Comparison of ENCODE assay signal across 16 mouse cellular contexts in genomic region chr16:90779783-90780182, GRCm38 (mm10). TPM values are rescaled to one million over a fixed set of nuclear protein-coding genes. Genes with fewer than 3 reads are reported as not detected.
DNase-seq lines count a peak whose midpoint lies in the region; ATAC-seq lines count a peak whose summit lies in the region.
"Had no signal": no experiment of that assay in that cellular context is flagged by ENCODE, and none has a peak within 500 bp of the region (broad histone marks: within the 10 kb centered on the region; RNA-seq: fewer than 3 reads in every experiment).

No protein-coding gene starts in this region.

- H3K4me1 ChIP-seq in kidney, embryonic 14.5 days (ENCODE audit: control insufficient read depth, insufficient read depth, low read length): no peaks in the 10 kb centered on the region
- H3K4me1 ChIP-seq in intestine, embryonic 15.5 days (replicated peaks): peaks cover 9% of the 10 kb centered on the region
- no peaks in the 10 kb centered on the region for H3K4me1 ChIP-seq in midbrain, embryonic 11.5 days (ENCODE audit: control insufficient read depth, insufficient read depth, low read length)
- H3K4me1 ChIP-seq: forebrain, embryonic 13.5 days; neural tube, embryonic 12.5 days had no signal

- peaks cover 76% of the 10 kb centered on the region for H3K36me3 ChIP-seq in kidney, embryonic 14.5 days (ENCODE audit: control insufficient read depth, insufficient read depth, low read length)
- H3K36me3 ChIP-seq in intestine, embryonic 15.5 days: peaks cover 24% of the 10 kb centered on the region
- H3K36me3 ChIP-seq in midbrain, embryonic 11.5 days (ENCODE audit: control insufficient read depth, insufficient read depth, low read length): 0 out of 2 replicates have a peak, but pooled peaks cover 2% of the 10 kb centered on the region

- H3K9ac ChIP-seq in kidney, embryonic 14.5 days (ENCODE audit: low read depth, low read length): no peak overlapping the region
- H3K9ac ChIP-seq in intestine, embryonic 15.5 days: no peak overlapping the region
- H3K9ac ChIP-seq in midbrain, embryonic 11.5 days (ENCODE audit: low read length): no peak overlapping the region
- H3K9ac ChIP-seq: forebrain, embryonic 13.5 days; neural tube, embryonic 12.5 days had no signal

- H3K9me3 ChIP-seq in kidney, embryonic 14.5 days (ENCODE audit: control insufficient read depth, low read length): no peaks in the 10 kb centered on the region
- no peaks in the 10 kb centered on the region for H3K9me3 ChIP-seq in intestine, embryonic 15.5 days
- no peaks in the 10 kb centered on the region for H3K9me3 ChIP-seq in midbrain, embryonic 11.5 days (ENCODE audit: control insufficient read depth, low read length)
- H3K9me3 ChIP-seq: forebrain, embryonic 13.5 days; neural tube, embryonic 12.5 days had no signal

- H3K4me2 ChIP-seq in kidney, embryonic 14.5 days (replicated peaks; ENCODE audit: low read depth, low read length): no peak overlapping the region
- 0 out of 2 replicates have a peak overlapping the region, but pooled peaks have one; percentile 11 for H3K4me2 ChIP-seq in intestine, embryonic 15.5 days (replicated peaks)
- no peak overlapping the region for H3K4me2 ChIP-seq in midbrain, embryonic 11.5 days
- H3K4me2 ChIP-seq: forebrain, embryonic 13.5 days; neural tube, embryonic 12.5 days had no signal

- 29% methylated on average over 11 of the region's 11 CpGs for WGBS in kidney, embryonic 14.5 days
- 20% methylated on average over 11 of the region's 11 CpGs for WGBS in intestine, embryonic 15.5 days
- WGBS in midbrain, embryonic 11.5 days: 65% methylated on average over 11 of the region's 11 CpGs

- no peak for DNase-seq in kidney, postnatal 14 days
- peak; percentile 52 for DNase-seq in embryo, embryonic 10 days (ENCODE audit: low spot score)
- no peak for DNase-seq in midbrain, embryonic 11.5 days (ENCODE audit: low spot score, missing footprints)
- no peak for DNase-seq in layer of hippocampus, adult 11-12 months (ENCODE audit: low spot score)
- no peak for DNase-seq in thymus, postnatal 4 days
- DNase-seq: gastrocnemius, postnatal 36 days; lung, adult 18-20 months; right cerebral cortex, postnatal 14 days; thymus, postnatal 25 days had no signal

- H3K27me3 ChIP-seq in kidney, embryonic 14.5 days (ENCODE audit: control insufficient read depth, insufficient read depth, low read length): no peaks in the 10 kb centered on the region
- no peaks in the 10 kb centered on the region for H3K27me3 ChIP-seq in intestine, embryonic 15.5 days (replicated peaks)
- no peaks in the 10 kb centered on the region for H3K27me3 ChIP-seq in midbrain, embryonic 11.5 days (ENCODE audit: control insufficient read depth, insufficient read depth, low read length)
- H3K27me3 ChIP-seq: forebrain, embryonic 13.5 days; neural tube, embryonic 12.5 days had no signal

- no peak overlapping the region for H3K4me3 ChIP-seq in kidney, embryonic 14.5 days (ENCODE audit: low read length)
- no peak overlapping the region for H3K4me3 ChIP-seq in intestine, embryonic 15.5 days (replicated peaks)
- H3K4me3 ChIP-seq in midbrain, embryonic 11.5 days (ENCODE audit: low read depth, low read length): no peak overlapping the region
- H3K4me3 ChIP-seq: forebrain, embryonic 13.5 days; neural tube, embryonic 12.5 days had no signal

- ATAC-seq in kidney, embryonic 14.5 days (ENCODE audit: low FRiP score, low TSS enrichment): peak; percentile 92
- ATAC-seq in intestine, embryonic 15.5 days: peak; percentile 97
- ATAC-seq in midbrain, embryonic 11.5 days (ENCODE audit: low FRiP score): peak; percentile 93
- ATAC-seq in granulocyte monocyte progenitor cell, adult 5-6 weeks (replicated peaks; ENCODE audit: poor library complexity, severe bottlenecking): no peak
- ATAC-seq: activated CD4-positive, CD25-positive, alpha-beta regulatory T cell, adult 4 months; forebrain, embryonic 13.5 days had no signal

- H3K27ac ChIP-seq in kidney, embryonic 14.5 days (ENCODE audit: low read depth, low read length): no peak overlapping the region
- H3K27ac ChIP-seq in intestine, embryonic 15.5 days: peak overlapping the region; percentile 40; the same call in 1 of the 2 replicates
- H3K27ac ChIP-seq in midbrain, embryonic 11.5 days (ENCODE audit: low read depth, low read length): no peak overlapping the region
- H3K27ac ChIP-seq: forebrain, embryonic 13.5 days; neural tube, embryonic 12.5 days had no signal

RNA-seq across cellular contexts. Expression of gene Urb1, which starts 30.4 kb away (rescaled TPM):
- polyA plus RNA-seq in kidney, embryonic 14.5 days (2014; fragmentation: Nextera tagmentation; extraction: Ambion mirVana): 10.5 and 13.5 TPM in 2 replicates
- 7.0 and 7.6 TPM in 2 replicates for polyA plus RNA-seq in intestine, embryonic 15.5 days (2015; fragmentation: Nextera tagmentation; extraction: Ambion mirVana)
- polyA plus RNA-seq in midbrain, embryonic 11.5 days (2014; fragmentation: Nextera tagmentation; extraction: Ambion mirVana): 13.1 and 14.2 TPM in 2 replicates
- total RNA-seq in granulocyte monocyte progenitor cell, adult 5-6 weeks (2014; fragmentation: Nextera tagmentation): 22.6 and 23.4 TPM in 2 replicates
- total RNA-seq in granulocyte monocyte progenitor cell, adult 5-6 weeks (2017): 12.1 and 15.2 TPM in 2 replicates

RNA-seq across cellular contexts. Expression of gene Mrap, which starts 41.8 kb away (rescaled TPM):
- not detected in 2 replicates for polyA plus RNA-seq in kidney, embryonic 14.5 days (2014; fragmentation: Nextera tagmentation; extraction: Ambion mirVana)
- 0.40 and 3.4 TPM in 2 replicates for polyA plus RNA-seq in intestine, embryonic 15.5 days (2015; fragmentation: Nextera tagmentation; extraction: Ambion mirVana)
- polyA plus RNA-seq in midbrain, embryonic 11.5 days (2014; fragmentation: Nextera tagmentation; extraction: Ambion mirVana): 0.49 and 0.59 TPM in 2 replicates
- not detected in 2 replicates for total RNA-seq in granulocyte monocyte progenitor cell, adult 5-6 weeks (2014; fragmentation: Nextera tagmentation)
- total RNA-seq in granulocyte monocyte progenitor cell, adult 5-6 weeks (2017): 0.62 TPM in 1 of 2 replicates, not detected in the other
- total RNA-seq: ES-E14 had no signal
- polyA plus RNA-seq: activated CD4-positive, CD25-positive, alpha-beta regulatory T cell, adult 4 months; forebrain, embryonic 13.5 days; neural tube, embryonic 12.5 days had no signal

RNA-seq across cellular contexts. Expression of gene Eva1c, which starts 46.7 kb away (rescaled TPM):
- 0.20 and 0.51 TPM in 2 replicates for polyA plus RNA-seq in kidney, embryonic 14.5 days (2014; fragmentation: Nextera tagmentation; extraction: Ambion mirVana)
- polyA plus RNA-seq in intestine, embryonic 15.5 days (2015; fragmentation: Nextera tagmentation; extraction: Ambion mirVana): 0.70 and 0.78 TPM in 2 replicates
- 1.1 and 1.3 TPM in 2 replicates for polyA plus RNA-seq in midbrain, embryonic 11.5 days (2014; fragmentation: Nextera tagmentation; extraction: Ambion mirVana)
- total RNA-seq in granulocyte monocyte progenitor cell, adult 5-6 weeks (2014; fragmentation: Nextera tagmentation): not detected in 2 replicates
- not detected in 2 replicates for total RNA-seq in granulocyte monocyte progenitor cell, adult 5-6 weeks (2017)
- polyA plus RNA-seq: activated CD4-positive, CD25-positive, alpha-beta regulatory T cell, adult 4 months had no signal

RNA-seq across cellular contexts. Expression of gene Mis18a, which starts 52.6 kb away (rescaled TPM):
- polyA plus RNA-seq in kidney, embryonic 14.5 days (2014; fragmentation: Nextera tagmentation; extraction: Ambion mirVana): 72.5 and 93.7 TPM in 2 replicates
- 60.5 and 65.2 TPM in 2 replicates for polyA plus RNA-seq in intestine, embryonic 15.5 days (2015; fragmentation: Nextera tagmentation; extraction: Ambion mirVana)
- polyA plus RNA-seq in midbrain, embryonic 11.5 days (2014; fragmentation: Nextera tagmentation; extraction: Ambion mirVana): 82.1 and 92.5 TPM in 2 replicates
- total RNA-seq in granulocyte monocyte progenitor cell, adult 5-6 weeks (2014; fragmentation: Nextera tagmentation): 47.2 and 51.6 TPM in 2 replicates
- total RNA-seq in granulocyte monocyte progenitor cell, adult 5-6 weeks (2017): 38.0 and 70.5 TPM in 2 replicates
